Comparison of ENCODE assay signal across 9 mouse cellular contexts in genomic region chr16:50688818-50689506, GRCm38 (mm10).
A peak's percentile ranks its signal among the peaks of the same experiment; 100 is the strongest.
DNase-seq lines count a peak whose midpoint lies in the region; ATAC-seq and TF ChIP-seq lines count a peak whose summit lies in the region.
"Had no signal": no experiment of that assay in that cellular context is flagged by ENCODE, and none has a peak within 500 bp of the region (broad histone marks: within the 10 kb centered on the region; RNA-seq: fewer than 3 reads in every experiment).

No protein-coding gene starts in this region.

- H3K9me3 ChIP-seq in embryonic facial prominence, embryonic 14.5 days (ENCODE audit: control insufficient read depth, low read length), result no peaks in the 10 kb centered on the region

- WGBS in embryonic facial prominence, embryonic 14.5 days, result 52% methylated on average over 11 of the region's 11 CpGs

- peak; percentile 18; the same call in 1 of the 2 replicates for ATAC-seq in embryonic facial prominence, embryonic 14.5 days (ENCODE audit: low read depth)
- ATAC-seq in megakaryocyte progenitor cell, adult 5-6 weeks (replicated peaks; ENCODE audit: poor library complexity), result peak; percentile 49

- peak overlapping the region; percentile 51 for H3K4me3 ChIP-seq in layer of hippocampus, adult 2 months
- H3K4me3 ChIP-seq in embryonic facial prominence, embryonic 14.5 days (ENCODE audit: low read depth, low read length), result no peak overlapping the region

- no peaks in the 10 kb centered on the region for H3K4me1 ChIP-seq in embryonic facial prominence, embryonic 14.5 days (ENCODE audit: control insufficient read depth, insufficient read depth, low read length)

- DNase-seq in layer of hippocampus, adult 2 months (ENCODE audit: low spot score in 2 of 2), result peak in 1 of 2 experiments; percentile 24
- no peak for DNase-seq in layer of hippocampus, adult 9-10 months (ENCODE audit: low spot score)
- DNase-seq in MEL-GATA-1-ER (ENCODE audit: extremely low read depth, low read depth), result peak; percentile 33
- peak; percentile 27 for DNase-seq in embryonic facial prominence, embryonic 14.5 days (ENCODE audit: low spot score)
- no peak for DNase-seq in urinary bladder, postnatal 36 days (ENCODE audit: low spot score in 2 of 2)
- no peak for DNase-seq in layer of hippocampus, postnatal 10 days (ENCODE audit: low spot score in 2 of 2)
- no peak for DNase-seq in cerebellum, adult 11 months
- DNase-seq: thymus, postnatal 36 days had no signal

- H3K4me2 ChIP-seq in embryonic facial prominence, embryonic 14.5 days (ENCODE audit: low read depth, low read length), result peak overlapping the region; percentile 37

- H3K27ac ChIP-seq in layer of hippocampus, adult 2 months, result no peak overlapping the region
- no peak overlapping the region for H3K27ac ChIP-seq in embryonic facial prominence, embryonic 14.5 days (replicated peaks; ENCODE audit: low read depth, low read length)

- no peaks in the 10 kb centered on the region for H3K36me3 ChIP-seq in embryonic facial prominence, embryonic 14.5 days (ENCODE audit: control insufficient read depth, insufficient read depth, low read length)

- no peak overlapping the region for H3K9ac ChIP-seq in embryonic facial prominence, embryonic 14.5 days (ENCODE audit: low read depth, low read length)

- no peaks in the 10 kb centered on the region for H3K27me3 ChIP-seq in embryonic facial prominence, embryonic 14.5 days (replicated peaks; ENCODE audit: control insufficient read depth, insufficient read depth, low read length)

- peak; percentile 81 for TF ChIP-seq CTCF in layer of hippocampus, adult 2 months (conservative IDR thresholded peaks at IDR 0.05)

Comparison
In these comparisons a context has a peak if more than half of its experiments do, and no peak if none do; other contexts are left out.
1. DNase-seq: peak in MEL-GATA-1-ER (single experiment) and embryonic facial prominence, embryonic 14.5 days (single experiment); none in layer of hippocampus, adult 9-10 months (single experiment), urinary bladder, postnatal 36 days (0 of 2), layer of hippocampus, postnatal 10 days (0 of 2) and cerebellum, adult 11 months (single experiment).